Mouse (Mus musculus): ENCODE results near the gene Tbc1d4. TPM values are rescaled to one million over a fixed set of nuclear protein-coding genes. Genes with fewer than 3 reads are reported as not detected.

Gene Tbc1d4
- polyA plus RNA-seq, 1 experiment from 2014 or later = 20.5 TPM

- no peaks in the 10 kb centered on the region for H3K27me3 ChIP-seq (ENCODE audit: control insufficient read depth, insufficient read depth, low read length)
- no peak overlapping the region for H3K4me2 ChIP-seq (ENCODE audit: low read length)
- H3K4me1 ChIP-seq (ENCODE audit: control insufficient read depth in 2 of 2, insufficient read depth in 2 of 2, low read length in 2 of 2) = no peaks in the 10 kb centered on the region
- H3K9me3 ChIP-seq (ENCODE audit: control insufficient read depth, low read length) = no peaks in the 10 kb centered on the region
- no peak overlapping the region for H3K9ac ChIP-seq (ENCODE audit: low read length)
- no peaks in the 10 kb centered on the region for H3K36me3 ChIP-seq (ENCODE audit: control insufficient read depth, insufficient read depth, low read length)
- no peak overlapping the region for H3K4me3 ChIP-seq (ENCODE audit: control insufficient read depth in 1 of 2, insufficient read depth in 1 of 2, low read depth in 1 of 2, low read length in 2 of 2)
- WGBS = 45% methylated on average over 3 of the region's 3 CpGs
- no peak for ATAC-seq (ENCODE audit: insufficient number of reproducible peaks, insufficient read depth, low FRiP score, low read depth)
- no peak overlapping the region for H3K27ac ChIP-seq (replicated peaks in 1 of 2; ENCODE audit: control insufficient read depth in 1 of 2, insufficient read depth in 1 of 2, low read depth in 2 of 2, low read length in 2 of 2)
These were observed 180.0 kb downstream of the Tbc1d4 start for GRCm38 (mm10) chr14:101428805-101429516.

- Histone ChIP-seq H3K36me3 (ENCODE audit: control insufficient read depth, insufficient read depth, low read length) (no peaks in the 10 kb centered on the region), H3K4me3 (ENCODE audit: control insufficient read depth in 1 of 2, insufficient read depth in 1 of 2, low read depth in 1 of 2, low read length in 2 of 2) (no peak overlapping the region), H3K4me2 (ENCODE audit: low read length) (no peak overlapping the region), H3K9me3 (ENCODE audit: control insufficient read depth, low read length) (no peaks in the 10 kb centered on the region), H3K27me3 (ENCODE audit: control insufficient read depth, insufficient read depth, low read length) (no peaks in the 10 kb centered on the region), H3K9ac (ENCODE audit: low read length) (no peak overlapping the region), H3K4me1 (ENCODE audit: control insufficient read depth in 2 of 2, insufficient read depth in 2 of 2, low read length in 2 of 2) (no peaks in the 10 kb centered on the region), H3K27ac (replicated peaks in 1 of 2; ENCODE audit: control insufficient read depth in 1 of 2, insufficient read depth in 1 of 2, low read depth in 2 of 2, low read length in 2 of 2) (no peak overlapping the region)
- 87% methylated on average over 2 of the region's 2 CpGs for WGBS
- no peak for ATAC-seq (ENCODE audit: insufficient number of reproducible peaks, insufficient read depth, low FRiP score, low read depth)
These were observed 191.3 kb downstream of the Tbc1d4 start for GRCm38 (mm10) chr14:101417679-101418078.

Other genes with a start within 250 kb of the Tbc1d4 start
- 79.4 and 91.8 TPM in 2 replicates for gene Commd6, start 31.5 kb upstream of the Tbc1d4 start, polyA plus RNA-seq (2014; fragmentation: Nextera tagmentation; extraction: Ambion mirVana)
- gene Uchl3, start 44.8 kb upstream of the Tbc1d4 start, polyA plus RNA-seq (2014; fragmentation: Nextera tagmentation; extraction: Ambion mirVana) = 95.6 and 97.6 TPM in 2 replicates
- 3.8 and 5.3 TPM in 2 replicates for gene Gm9922, start 120.6 kb upstream of the Tbc1d4 start, polyA plus RNA-seq (2014; fragmentation: Nextera tagmentation; extraction: Ambion mirVana)
- 241 and 275 TPM in 2 replicates for gene Lmo7, start 120.8 kb upstream of the Tbc1d4 start, polyA plus RNA-seq (2014; fragmentation: Nextera tagmentation; extraction: Ambion mirVana)

All from heart, embryonic 14.5 days (tissue).